Mouse (Mus musculus) midbrain, postnatal 0 days (tissue): Measurements from ENCODE around the gene Il17rc. TPM values are rescaled to one million over a fixed set of nuclear protein-coding genes. Genes with fewer than 3 reads are reported as not detected.

Experiments
- ATAC-seq: fragments of 200-750 bp; cut with Nextera tagmentation; 2 replicates; pipeline ENCODE4 v1.8.0; 2017; ENCODE audit warnings: moderate number of reproducible peaks, mild to moderate bottlenecking, moderate TSS enrichment, moderate library complexity; ENCODE audit not compliant: low FRiP score
- DNase-seq: peaks from one replicate; pipeline ENCODE4 v3.0.0-alpha.2; 2015; ENCODE audit warnings: low spot score
- H3K27ac ChIP-seq: fragments of 300-500 bp; sonication (generic); 2 replicates; pipeline ENCODE4 v1.5.1; 2014; ENCODE audit warnings: low read depth, mild to moderate bottlenecking, low read length, mixed read lengths
- H3K27me3 ChIP-seq: fragments of 300-500 bp; sonication (generic); 2 replicates; pipeline ENCODE4 v1.6.1; 2014; ENCODE audit warnings: low read length, control low read depth, mixed read lengths; ENCODE audit not compliant: insufficient read depth
- H3K36me3 ChIP-seq: fragments of 300-500 bp; sonication (generic); 2 replicates; pipeline ENCODE4 v1.6.1; 2014; ENCODE audit warnings: low read length, control low read depth, mixed read lengths; ENCODE audit not compliant: insufficient read depth
- H3K4me1 ChIP-seq: fragments of 300-500 bp; sonication (generic); 2 replicates; pipeline ENCODE4 v1.6.1; 2014; ENCODE audit warnings: mild to moderate bottlenecking, control low read depth, antibody characterized with exemption, low read length, mixed read lengths; ENCODE audit not compliant: insufficient read depth
- H3K4me2 ChIP-seq: fragments of 300-500 bp; sonication (generic); 2 replicates; pipeline ENCODE4 v1.6.1; 2014; ENCODE audit warnings: low read depth, mild to moderate bottlenecking, low read length, mixed read lengths; ENCODE audit not compliant: poor library complexity, severe bottlenecking
- H3K4me3 ChIP-seq: fragments of 300-500 bp; sonication (generic); 2 replicates; pipeline ENCODE4 v1.5.1; 2014; ENCODE audit warnings: low read depth, mild to moderate bottlenecking, low read length, moderate library complexity
- H3K9ac ChIP-seq: fragments of 300-500 bp; sonication (generic); replicated peaks from 2 replicates; pipeline ENCODE4 v1.6.1; 2014; ENCODE audit warnings: mild to moderate bottlenecking, low read length, moderate library complexity, mixed read lengths; ENCODE audit not compliant: poor library complexity, severe bottlenecking
- H3K9me3 ChIP-seq: fragments of 300-500 bp; sonication (generic); 2 replicates; pipeline ENCODE4 v1.6.1; 2016; ENCODE audit warnings: low read length, control low read depth
- CTCF ChIP-seq: IDR thresholded peaks from 2 replicates; pipeline ENCODE4 v1.5.1; 2016; ENCODE audit warnings: antibody characterized with exemption, mild to moderate bottlenecking
- WGBS: fragments of 180-500 bp; shearing (Covaris S2); extraction: QIAGEN DNeasy Blood & Tissue Kit; methylation state at CpG from one replicate; pipeline ENCODE4 v1.1.7; 2014; 5-methylcytosine and 5-hydroxymethylcytosine counted together
- polyA plus RNA-seq: library from polyadenylated mRNA; unstranded; fragments of >200 nt; fragmentation: Nextera tagmentation; extraction: Ambion mirVana; gene quantifications from 2 replicates; pipeline ENCODE4 v1.2.1, GENCODE M21; 2015
- total RNA-seq: library from RNA; depleted of rRNA; stranded (reverse); fragments of >200 nt; gene quantifications from 2 replicates; pipeline ENCODE4 v1.2.3, GENCODE M21; 2014

Il17rc gene
- total and polyA plus RNA-seq, 2 experiments from 2014 or later: 4.2 to 11.6 TPM

GRCm38 (mm10) chr6:113443091-113443490, 28.1 kb upstream of the Il17rc start:
- Histone ChIP-seq H3K4me1 (peaks cover 6% of the 10 kb centered on the region; the same call in 1 of the 2 replicates), H3K27me3 (no peaks in the 10 kb centered on the region), H3K27ac (peak overlapping the region; percentile 77), H3K4me3 (peak overlapping the region; percentile 94), H3K9ac (peak overlapping the region; percentile 95), H3K9me3 (no peaks in the 10 kb centered on the region), H3K36me3 (peaks cover 10% of the 10 kb centered on the region), H3K4me2 (peak overlapping the region; percentile 92)
- ATAC-seq: no peak
- WGBS: 50% methylated on average over 12 of the region's 12 CpGs
- peak; percentile 53 for TF ChIP-seq CTCF
- peak; percentile 7 for DNase-seq

- peaks cover 17% of the 10 kb centered on the region for H3K36me3 ChIP-seq
- H3K4me3 ChIP-seq: no peak overlapping the region
- H3K9me3 ChIP-seq: no peaks in the 10 kb centered on the region
- H3K9ac ChIP-seq: no peak overlapping the region
- no peak for TF ChIP-seq CTCF
- DNase-seq (no peak), ATAC-seq (no peak)
- H3K27ac ChIP-seq: no peak overlapping the region
- H3K4me2 ChIP-seq: no peak overlapping the region
- peaks cover 6% of the 10 kb centered on the region; the same call in 1 of the 2 replicates for H3K4me1 ChIP-seq
- no peaks in the 10 kb centered on the region for H3K27me3 ChIP-seq
- WGBS: 92% methylated on average over 6 of the region's 8 CpGs
These were observed 26.8 kb upstream of the Il17rc start for GRCm38 (mm10) chr6:113444207-113444965.

GRCm38 (mm10) chr6:113447639-113448038, 23.6 kb upstream of the Il17rc start:
- no peak for TF ChIP-seq CTCF
- no peak for ATAC-seq
- H3K27me3 ChIP-seq: no peaks in the 10 kb centered on the region
- H3K4me1 ChIP-seq: peaks cover 6% of the 10 kb centered on the region; the same call in 1 of the 2 replicates
- peaks cover 17% of the 10 kb centered on the region for H3K36me3 ChIP-seq
- no peak overlapping the region for H3K4me2 ChIP-seq
- peak; percentile 64 for DNase-seq
- H3K9me3 ChIP-seq: no peaks in the 10 kb centered on the region
- WGBS: 98% methylated on average over 4 of the region's 4 CpGs
- H3K27ac ChIP-seq: no peak overlapping the region
- H3K9ac ChIP-seq: no peak overlapping the region
- no peak overlapping the region for H3K4me3 ChIP-seq

GRCm38 (mm10) chr6:113451839-113452238, 19.4 kb upstream of the Il17rc start:
- Histone ChIP-seq H3K27ac (no peak overlapping the region), H3K36me3 (peaks cover 17% of the 10 kb centered on the region), H3K4me1 (no peaks in the 10 kb centered on the region), H3K9me3 (no peaks in the 10 kb centered on the region), H3K4me3 (no peak overlapping the region), H3K27me3 (no peaks in the 10 kb centered on the region), H3K9ac (no peak overlapping the region), H3K4me2 (no peak overlapping the region)
- 86% methylated on average over 2 of the region's 2 CpGs for WGBS
- DNase-seq (peak; percentile 77), ATAC-seq (no peak)
- TF ChIP-seq CTCF: no peak

DNA sequence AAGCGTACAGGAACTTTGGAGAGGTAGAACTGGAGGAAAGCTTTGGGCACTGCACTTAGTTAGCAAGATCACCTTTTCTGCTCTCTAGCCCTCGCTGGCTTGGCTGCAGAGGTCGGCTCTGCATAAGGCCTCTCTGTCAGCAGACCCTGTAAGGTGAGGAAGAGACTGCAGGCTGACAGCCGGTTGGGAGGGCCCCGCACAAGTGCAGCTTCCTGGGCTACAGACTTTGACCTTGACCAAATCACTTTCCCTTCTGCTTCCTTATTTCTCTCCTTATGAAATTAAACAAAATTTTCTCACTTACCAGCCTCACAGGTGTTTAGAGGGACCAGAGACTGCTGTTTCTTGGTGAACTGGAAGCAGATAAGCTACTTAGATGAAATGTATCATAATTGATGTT, 16.2 kb upstream of the Il17rc start:
- TF ChIP-seq CTCF: no peak
- Histone ChIP-seq H3K27me3 (no peaks in the 10 kb centered on the region), H3K4me2 (no peak overlapping the region), H3K4me1 (no peaks in the 10 kb centered on the region), H3K9ac (no peak overlapping the region), H3K36me3 (no peaks in the 10 kb centered on the region), H3K9me3 (no peaks in the 10 kb centered on the region), H3K27ac (no peak overlapping the region), H3K4me3 (no peak overlapping the region)
- DNase-seq (no peak), ATAC-seq (no peak)
- WGBS: 70% methylated on average over 5 of the region's 5 CpGs

DNA sequence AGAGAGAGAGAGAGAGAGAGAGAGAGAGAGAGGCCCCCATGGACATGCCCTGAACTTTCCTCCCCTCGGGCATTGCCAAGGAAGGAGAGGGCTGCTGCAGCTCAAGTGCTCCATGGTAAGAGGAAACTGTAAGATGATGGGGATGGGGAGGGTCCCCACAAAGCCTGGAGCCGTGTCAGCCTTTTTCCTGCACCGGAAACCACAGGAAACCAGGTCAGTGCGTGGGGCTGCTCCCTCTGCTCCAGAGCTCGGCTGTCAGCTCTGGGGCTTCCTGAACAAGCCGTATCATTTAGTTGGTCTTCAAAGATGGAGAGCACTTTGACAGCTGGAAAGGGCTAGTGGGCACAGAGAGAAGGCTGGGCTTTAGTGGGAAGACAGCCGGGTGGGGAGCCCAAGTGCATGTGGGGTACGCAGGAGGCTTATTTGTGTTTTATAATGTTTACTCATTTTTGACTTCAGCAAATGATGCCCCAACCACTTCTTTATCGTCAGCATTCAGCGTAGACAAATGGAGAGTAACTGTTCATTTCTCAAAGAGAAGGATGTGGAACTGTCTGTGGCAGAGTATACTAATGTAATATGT, 13.2 kb upstream of the Il17rc start, which contains the start of gene Il17re:
TSS of gene Il17re (plus strand) at position 533 of the 583 bp plus-strand sequence.
- H3K36me3 ChIP-seq: no peaks in the 10 kb centered on the region
- DNase-seq: no peak
- H3K27ac ChIP-seq: no peak within 1 kb of the TSS
- no peak within 1 kb of the TSS for H3K4me3 ChIP-seq
- H3K4me2 ChIP-seq: no peak within 1 kb of the TSS
- no peaks in the 10 kb centered on the region for H3K9me3 ChIP-seq
- no peak for TF ChIP-seq CTCF
- WGBS: 75% methylated on average over 10 of the region's 10 CpGs
- H3K27me3 ChIP-seq: no peaks in the 10 kb centered on the region
- no peak within 1 kb of the TSS for H3K9ac ChIP-seq
- no peaks in the 10 kb centered on the region for H3K4me1 ChIP-seq
- no peak for ATAC-seq
